Mouse (Mus musculus) bone marrow macrophage, adult 2 months (primary cell): ENCODE results near the gene Prkd1.

Experiments
- CTCF ChIP-seq: IDR thresholded peaks from 2 replicates; pipeline ENCODE4 v1.5.1; 2012; ENCODE audit warnings: low read depth, mild to moderate bottlenecking, low read length, moderate library complexity
- POLR2A ChIP-seq: IDR thresholded peaks from 2 replicates; pipeline ENCODE4 v1.6.1; 2012; ENCODE audit warnings: mild to moderate bottlenecking, low read depth, low read length, borderline replicate concordance

- TF ChIP-seq POLR2A, result no peak
- no peak for TF ChIP-seq CTCF
Observed at GRCm38 (mm10) chr12:50296067-50296466, 352.8 kb downstream of the Prkd1 start.
